Mouse (Mus musculus) retina, postnatal 7 days (tissue): ENCODE data around the gene Dvl2.
A peak's percentile ranks its signal among the peaks of the same experiment; 100 is the strongest.

Source experiments
- DNase-seq: peaks from one replicate; pipeline ENCODE4 v3.0.0-alpha.2; 2012; ENCODE audit warnings: low read depth, low spot score

Dvl2 gene

GRCm38 (mm10) chr11:69981141-69981762, 19.1 kb upstream of the Dvl2 start, which contains the start of gene Ctdnep1:
Gene Ctdnep1 (plus strand): TSS chr11:69981156.
- no peak for DNase-seq

DNA sequence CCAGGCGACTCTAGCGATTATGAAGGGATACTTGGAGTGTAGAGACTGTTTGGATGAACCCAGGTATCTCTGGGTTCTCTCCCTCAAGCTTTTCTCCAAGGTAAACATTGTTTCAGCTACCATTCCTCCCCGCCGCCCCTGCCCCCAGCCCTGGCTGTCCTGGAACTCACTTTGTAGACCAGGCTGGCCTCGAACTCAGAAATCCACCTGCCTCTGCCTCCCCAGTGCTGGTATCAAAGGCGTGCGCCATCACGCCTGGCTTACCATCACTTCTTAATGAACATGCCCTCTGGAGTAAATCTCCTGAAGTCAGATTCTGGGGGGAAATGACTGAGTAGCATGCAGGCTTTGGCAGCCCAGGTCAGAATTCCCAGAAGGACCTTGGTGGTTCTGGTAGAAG, 18.2 kb upstream of the Dvl2 start, which contains the start of gene Elp5:
TSS of gene Elp5 (minus strand) at position 293 of the 400 bp plus-strand sequence.
- DNase-seq, result no peak

- no peak for DNase-seq
Measured at GRCm38 (mm10) chr11:69982877-69983276, 17.5 kb upstream of the Dvl2 start.

DNA sequence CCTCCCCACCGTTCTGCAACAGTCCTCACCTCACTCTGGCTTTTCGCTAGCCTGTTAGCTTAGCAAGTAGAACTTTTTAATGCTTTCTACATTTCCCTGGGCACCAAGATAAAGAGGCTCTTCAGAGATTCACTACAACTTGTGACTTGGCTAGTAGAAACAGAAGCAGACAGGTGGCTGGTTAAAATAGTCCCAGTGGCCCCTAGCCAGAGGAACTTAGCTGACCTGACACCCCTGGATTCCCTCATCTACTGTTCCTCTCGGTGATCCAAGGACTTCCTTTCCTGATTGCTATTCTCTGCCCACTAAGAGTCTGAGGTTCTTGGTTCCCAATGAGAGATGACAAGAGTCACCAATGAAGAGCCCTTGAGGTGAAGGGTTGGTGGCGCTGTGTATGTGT, 17.0 kb upstream of the Dvl2 start:
- no peak for DNase-seq

DNA sequence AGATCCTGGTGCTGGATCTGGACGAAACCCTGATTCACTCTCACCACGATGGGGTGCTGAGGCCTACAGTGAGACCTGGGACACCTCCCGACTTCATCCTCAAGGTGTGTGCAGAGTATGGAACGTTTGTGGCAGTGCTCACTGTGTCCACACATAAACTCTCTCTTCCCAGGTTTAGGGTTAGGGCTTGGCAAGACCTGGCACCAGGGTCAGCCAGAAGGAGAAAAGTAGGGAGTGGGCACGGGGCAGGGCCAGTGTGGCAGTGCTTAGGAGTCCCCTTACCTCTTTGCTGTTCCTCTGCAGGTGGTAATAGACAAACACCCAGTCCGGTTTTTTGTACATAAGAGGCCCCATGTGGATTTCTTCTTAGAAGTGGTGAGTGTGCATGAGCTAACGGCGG, 16.0 kb upstream of the Dvl2 start:
- no peak for DNase-seq

- no peak for DNase-seq
Measured at GRCm38 (mm10) chr11:69989949-69990348, 10.4 kb upstream of the Dvl2 start.

DNA sequence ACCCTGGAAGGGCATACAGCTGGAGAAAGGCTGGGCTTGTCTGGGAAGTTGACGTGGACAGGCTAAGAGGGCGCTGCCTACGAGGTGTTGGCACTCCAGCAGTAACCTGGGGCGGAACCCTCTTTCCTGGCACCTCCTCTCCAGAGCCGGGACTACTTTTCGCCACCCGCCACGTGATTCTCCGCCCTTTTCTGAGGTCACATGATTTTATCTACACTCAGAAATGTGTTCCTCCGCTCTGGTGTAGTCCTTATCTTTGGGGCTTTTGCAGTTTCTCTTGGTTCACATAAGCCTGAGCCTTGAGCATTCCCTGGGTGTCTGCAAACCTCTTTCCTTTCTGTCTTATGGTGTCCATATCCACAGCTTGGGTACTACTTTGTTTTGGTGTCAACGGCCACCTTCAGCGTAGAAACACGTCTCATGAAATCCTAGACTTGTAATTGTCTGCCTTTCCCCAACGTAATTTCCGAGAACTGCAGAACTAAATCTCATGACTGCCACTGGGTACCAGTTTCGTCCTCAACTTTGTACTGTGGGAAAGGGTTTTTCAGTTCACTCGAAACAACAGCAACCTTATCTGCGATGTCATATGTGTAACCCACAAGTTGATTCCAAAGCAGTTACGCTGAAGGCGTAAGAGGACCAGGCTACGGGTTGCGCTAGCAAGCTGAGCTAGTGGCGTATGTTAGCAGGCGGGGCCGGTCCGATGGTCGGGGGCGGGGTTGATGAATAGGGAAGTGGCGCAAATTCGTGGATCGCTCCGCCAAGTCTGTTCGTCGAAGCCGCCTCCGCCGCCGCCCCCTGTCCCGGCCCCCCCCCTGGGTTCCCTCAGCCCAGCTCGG, 9.3 kb upstream of the Dvl2 start, which contains the start of gene Gabarap:
TSS of gene Gabarap (plus strand) at position 294 of the 842 bp plus-strand sequence.
- peak; percentile 86 for DNase-seq

- no peak for DNase-seq
Measured at GRCm38 (mm10) chr11:69991711-69992110, 8.7 kb upstream of the Dvl2 start.

DNA sequence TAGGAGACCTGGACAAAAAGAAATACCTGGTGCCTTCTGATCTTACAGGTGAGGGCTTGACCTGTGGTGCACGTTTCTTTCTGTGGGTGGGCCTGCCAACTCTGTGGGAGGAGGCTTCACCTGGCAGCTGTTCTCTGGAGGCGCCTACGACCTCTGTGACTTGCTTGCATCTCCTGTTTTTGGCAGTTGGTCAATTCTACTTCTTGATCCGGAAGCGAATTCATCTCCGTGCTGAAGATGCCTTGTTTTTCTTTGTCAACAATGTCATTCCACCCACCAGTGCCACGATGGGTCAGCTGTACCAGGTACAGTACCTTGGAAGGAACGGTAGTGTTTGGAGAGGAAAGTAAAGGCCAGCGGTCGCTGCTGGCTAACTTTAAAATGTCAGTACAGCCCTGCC, 8.0 kb upstream of the Dvl2 start:
- DNase-seq, result no peak

- no peak for DNase-seq
Measured at GRCm38 (mm10) chr11:69992932-69993331, 7.5 kb upstream of the Dvl2 start.

- DNase-seq, result no peak
Measured at GRCm38 (mm10) chr11:69994401-69995090, 5.8 kb upstream of the Dvl2 start.

DNA sequence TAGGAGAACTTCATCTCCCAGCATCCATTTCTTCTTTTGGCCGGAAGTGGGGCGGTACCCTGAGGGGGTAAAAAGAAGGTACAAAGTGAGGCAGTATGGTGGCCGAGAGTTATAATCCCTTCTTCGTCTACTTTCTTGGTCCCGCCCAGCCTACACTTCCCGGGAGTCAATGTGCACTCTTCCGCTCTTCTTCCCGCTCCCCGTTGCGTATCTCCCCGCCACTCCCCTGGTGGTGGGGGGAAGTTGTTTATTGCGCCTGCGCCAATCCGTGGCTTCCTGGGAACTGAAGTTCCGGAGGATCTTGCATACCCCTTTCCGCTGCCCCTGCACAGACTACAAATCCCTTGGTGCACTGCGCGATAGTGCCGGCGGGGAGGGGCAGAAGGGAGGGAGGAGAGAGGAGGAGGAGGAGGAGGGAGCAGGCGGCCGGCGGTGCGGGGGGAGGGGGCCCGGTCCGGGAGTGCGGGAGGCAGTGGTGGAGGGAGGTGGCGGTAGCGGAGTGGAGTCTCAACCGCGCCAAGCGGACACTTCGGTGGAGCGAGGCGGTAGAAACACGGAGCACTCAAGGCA, 4.9 kb upstream of the Dvl2 start, which contains the start of gene Phf23:
TSS of gene Phf23 (plus strand) at position 387 of the 570 bp plus-strand sequence.
- DNase-seq, result peak; percentile 98

GRCm38 (mm10) chr11:69996161-69997061, 4.0 kb upstream of the Dvl2 start:
- DNase-seq, result no peak

- peak; percentile 69 for DNase-seq
Measured at GRCm38 (mm10) chr11:69997070-69997509, 3.3 kb upstream of the Dvl2 start.

- DNase-seq, result no peak
Measured at GRCm38 (mm10) chr11:69998567-69999491, 1.6 kb upstream of the Dvl2 start.

- no peak for DNase-seq
Measured at GRCm38 (mm10) chr11:69999666-70000065, 729 bp upstream of the Dvl2 start.

GRCm38 (mm10) chr11:70001159-70001558, 764 bp downstream of the Dvl2 start:
- no peak for DNase-seq

DNA sequence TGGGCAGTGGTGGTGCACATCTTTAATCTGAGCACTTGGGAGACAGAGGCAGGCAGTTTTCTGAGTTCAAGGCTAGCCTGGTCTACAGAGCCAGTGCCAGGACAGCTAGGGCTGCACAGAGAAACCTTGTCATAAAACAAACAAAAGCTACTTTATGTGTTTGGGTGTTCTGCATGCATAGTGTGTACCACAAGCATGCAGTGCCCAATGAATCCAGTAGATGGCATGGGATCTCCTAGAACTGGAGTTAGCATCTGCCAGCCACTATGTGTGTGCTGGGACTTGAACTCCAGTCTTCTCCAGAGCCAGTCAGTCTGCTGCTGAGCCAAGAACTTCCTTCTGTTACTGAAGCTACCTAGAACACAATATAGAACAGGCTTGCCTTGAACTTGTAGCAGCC, 1.5 kb downstream of the Dvl2 start:
- DNase-seq, result no peak

DNA sequence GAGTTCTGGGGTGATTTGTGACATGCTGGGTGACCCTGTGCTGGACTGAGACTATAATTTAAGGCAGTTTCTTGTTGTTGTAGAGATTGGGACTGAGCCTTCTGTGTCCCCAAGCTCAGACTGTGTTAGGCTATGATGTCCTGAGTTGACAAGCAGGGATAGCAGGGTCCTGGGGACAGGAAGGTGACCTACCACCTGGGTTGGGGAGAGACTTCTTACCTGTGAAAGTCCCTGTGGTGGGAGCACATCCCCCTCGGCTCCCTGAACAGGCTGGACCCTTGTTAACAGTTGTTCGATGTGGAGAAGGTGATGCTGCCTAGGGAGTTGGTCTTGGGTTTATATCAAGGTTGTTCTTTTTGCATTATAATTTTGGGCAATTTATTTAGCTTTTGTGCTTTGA, 2.1 kb downstream of the Dvl2 start:
- DNase-seq, result no peak

- DNase-seq, result no peak
Measured at GRCm38 (mm10) chr11:70005521-70005920, 5.1 kb downstream of the Dvl2 start.
